Mouse (Mus musculus): Measurements from ENCODE around the gene Fli1.

DNA sequence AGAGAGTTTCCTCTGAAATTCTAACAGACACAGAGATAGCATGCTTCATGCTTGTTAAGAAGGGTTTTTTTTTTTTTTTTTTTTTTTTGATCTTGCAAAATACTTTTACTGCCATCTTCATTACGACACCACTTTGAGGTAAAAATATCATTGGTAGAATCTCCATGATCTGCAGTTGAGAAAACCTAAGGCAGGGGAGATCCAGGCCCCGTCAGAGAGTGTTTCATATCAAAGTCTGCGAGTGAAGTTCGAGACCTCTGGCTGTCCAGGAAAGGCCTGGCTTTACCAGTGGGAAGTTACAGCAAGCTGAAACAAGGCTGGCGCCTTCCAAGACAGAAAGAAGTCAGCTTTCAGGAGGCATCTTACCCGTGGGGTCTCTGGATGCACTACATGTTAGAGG lies 21.8 kb downstream of the Fli1 start:
- TF ChIP-seq CTCF (IDR thresholded peaks at IDR 0.05; ENCODE audit: extremely low read depth, insufficient read depth, insufficient read length, insufficient replicate concordance): no peak
- TF ChIP-seq POLR2A (IDR thresholded peaks at IDR 0.05; ENCODE audit: low read depth, low read length): no peak
